ENCODE assay signal across 20 mouse cellular contexts in the genomic region with DNA sequence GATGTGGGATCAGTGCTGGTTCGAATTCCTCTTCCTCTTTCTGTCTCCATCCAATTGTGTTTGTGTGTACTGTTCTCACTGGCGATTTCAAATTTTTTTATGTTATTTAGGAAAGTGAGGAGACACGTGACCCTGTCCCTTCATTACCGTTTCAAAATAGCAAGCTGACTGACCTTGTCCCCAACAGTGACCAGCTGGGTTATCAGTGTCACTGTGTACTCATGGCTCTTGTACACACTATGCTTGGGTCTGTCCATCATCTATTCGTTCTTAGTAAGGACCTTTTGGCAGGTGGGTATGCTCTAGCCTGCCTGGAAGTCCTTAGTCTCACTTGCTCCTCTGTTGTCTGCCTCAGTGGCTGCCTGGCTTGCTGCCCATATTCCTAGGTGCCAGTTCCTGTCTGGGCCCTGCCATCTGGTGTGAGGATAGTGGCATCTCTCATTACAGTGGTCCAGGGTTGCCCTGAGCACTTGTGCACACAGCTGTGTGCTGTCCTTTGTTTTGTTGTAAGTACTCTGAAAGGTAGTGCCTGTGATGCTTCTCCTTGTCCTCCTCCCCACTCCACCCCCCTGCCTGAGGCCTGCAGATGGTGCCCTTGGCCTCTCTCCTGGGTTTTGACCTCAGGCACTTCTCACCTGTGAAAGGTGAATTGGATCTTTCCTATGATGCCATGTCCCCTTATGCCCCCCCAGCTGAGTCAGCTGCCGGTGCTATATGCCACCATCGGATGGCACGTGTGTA. TPM values are rescaled to one million over a fixed set of nuclear protein-coding genes. Genes with fewer than 3 reads are reported as not detected.
DNase-seq lines count a peak whose midpoint lies in the region; ATAC-seq and TF ChIP-seq lines count a peak whose summit lies in the region.
"Had no signal": no experiment of that assay in that cellular context is flagged by ENCODE, and none has a peak within 500 bp of the region (broad histone marks: within the 10 kb centered on the region; RNA-seq: fewer than 3 reads in every experiment).

No protein-coding gene starts in this region.

- DNase-seq in midbrain, embryonic 11.5 days (ENCODE audit: low spot score, missing footprints), result peak; percentile 59
- peak; percentile 71 for DNase-seq in cerebellum, adult 9-11 months
- DNase-seq in lung, adult 18-20 months, result no peak
- DNase-seq: adrenal gland, adult 8-10 months; B cell, adult 2 months; gastrocnemius, postnatal 14 days; heart, postnatal 10 days; kidney, adult 9 months; layer of hippocampus, postnatal 36 days; right cerebral cortex, postnatal 14 days; thymus, postnatal 4 days had no signal

- no peak for ATAC-seq in forebrain, embryonic 12.5 days (ENCODE audit: low FRiP score)
- no peak for ATAC-seq in forebrain, embryonic 15.5 days (replicated peaks)
- ATAC-seq in midbrain, embryonic 11.5 days (ENCODE audit: low FRiP score), result no peak
- ATAC-seq in midbrain, embryonic 15.5 days (replicated peaks), result no peak

- no peaks in the 10 kb centered on the region for H3K9me3 ChIP-seq in forebrain, embryonic 12.5 days
- H3K9me3 ChIP-seq in forebrain, embryonic 15.5 days, result no peaks in the 10 kb centered on the region
- no peaks in the 10 kb centered on the region for H3K9me3 ChIP-seq in midbrain, embryonic 11.5 days (ENCODE audit: control insufficient read depth, low read length)
- no peaks in the 10 kb centered on the region for H3K9me3 ChIP-seq in midbrain, embryonic 15.5 days
- H3K9me3 ChIP-seq: G1E had no signal

- TF ChIP-seq POLR2A in olfactory bulb, adult 2 months (IDR thresholded peaks at IDR 0.05; ENCODE audit: insufficient read depth, low read depth, low read length), result no peak

- 0 out of 2 replicates have a peak overlapping the region, but pooled peaks have one; percentile 31 for H3K27ac ChIP-seq in forebrain, embryonic 12.5 days
- no peak overlapping the region for H3K27ac ChIP-seq in forebrain, embryonic 15.5 days (replicated peaks)
- H3K27ac ChIP-seq in midbrain, embryonic 11.5 days (ENCODE audit: low read depth, low read length), result no peak overlapping the region
- no peak overlapping the region for H3K27ac ChIP-seq in midbrain, embryonic 15.5 days
- H3K27ac ChIP-seq in olfactory bulb, adult 2 months (ENCODE audit: insufficient read depth, low read depth, low read length), result peak overlapping the region; percentile 40; the same call in 1 of the 2 replicates

- WGBS in forebrain, embryonic 12.5 days, result 91% methylated on average over 8 of the region's 8 CpGs
- WGBS in forebrain, embryonic 15.5 days, result 86% methylated on average over 8 of the region's 8 CpGs
- 92% methylated on average over 8 of the region's 8 CpGs for WGBS in midbrain, embryonic 11.5 days
- WGBS in midbrain, embryonic 15.5 days, result 92% methylated on average over 8 of the region's 8 CpGs
- WGBS in olfactory bulb, adult 2 months, result 68% methylated on average over 8 of the region's 8 CpGs

- H3K4me2 ChIP-seq in forebrain, embryonic 12.5 days, result no peak overlapping the region
- H3K4me2 ChIP-seq in forebrain, embryonic 15.5 days (replicated peaks), result no peak overlapping the region
- H3K4me2 ChIP-seq in midbrain, embryonic 11.5 days, result no peak overlapping the region
- H3K4me2 ChIP-seq in midbrain, embryonic 15.5 days, result no peak overlapping the region

- H3K9ac ChIP-seq in forebrain, embryonic 12.5 days, result no peak overlapping the region
- H3K9ac ChIP-seq in forebrain, embryonic 15.5 days (replicated peaks), result no peak overlapping the region
- no peak overlapping the region for H3K9ac ChIP-seq in midbrain, embryonic 11.5 days (ENCODE audit: low read length)
- no peak overlapping the region for H3K9ac ChIP-seq in midbrain, embryonic 15.5 days

- peaks cover 55% of the 10 kb centered on the region for H3K36me3 ChIP-seq in forebrain, embryonic 12.5 days (replicated peaks)
- H3K36me3 ChIP-seq in forebrain, embryonic 15.5 days, result peaks cover 46% of the 10 kb centered on the region
- peaks cover 16% of the 10 kb centered on the region; the same call in 1 of the 2 replicates for H3K36me3 ChIP-seq in midbrain, embryonic 11.5 days (ENCODE audit: control insufficient read depth, insufficient read depth, low read length)
- H3K36me3 ChIP-seq in midbrain, embryonic 15.5 days (replicated peaks), result peaks cover 16% of the 10 kb centered on the region; the same call in 1 of the 2 replicates

- no peaks in the 10 kb centered on the region for H3K27me3 ChIP-seq in forebrain, embryonic 12.5 days
- no peaks in the 10 kb centered on the region for H3K27me3 ChIP-seq in forebrain, embryonic 15.5 days
- no peaks in the 10 kb centered on the region for H3K27me3 ChIP-seq in midbrain, embryonic 11.5 days (ENCODE audit: control insufficient read depth, insufficient read depth, low read length)
- H3K27me3 ChIP-seq in midbrain, embryonic 15.5 days (replicated peaks), result no peaks in the 10 kb centered on the region

- H3K4me3 ChIP-seq in forebrain, embryonic 12.5 days (replicated peaks), result no peak overlapping the region
- H3K4me3 ChIP-seq in forebrain, embryonic 15.5 days, result no peak overlapping the region
- no peak overlapping the region for H3K4me3 ChIP-seq in midbrain, embryonic 11.5 days (ENCODE audit: low read depth, low read length)
- H3K4me3 ChIP-seq in midbrain, embryonic 15.5 days, result no peak overlapping the region
- H3K4me3 ChIP-seq in olfactory bulb, adult 2 months (ENCODE audit: insufficient read depth, low read depth, low read length), result no peak overlapping the region
- H3K4me3 ChIP-seq: erythroblast, embryonic 14.5 days; myocyte had no signal

- no peak for TF ChIP-seq CTCF in olfactory bulb, adult 2 months (IDR thresholded peaks at IDR 0.05; ENCODE audit: insufficient read depth, low read depth, low read length)

- H3K4me1 ChIP-seq in forebrain, embryonic 12.5 days, result peaks cover 20% of the 10 kb centered on the region
- peaks cover 28% of the 10 kb centered on the region for H3K4me1 ChIP-seq in forebrain, embryonic 15.5 days
- peaks cover 13% of the 10 kb centered on the region for H3K4me1 ChIP-seq in midbrain, embryonic 11.5 days (ENCODE audit: control insufficient read depth, insufficient read depth, low read length)
- peaks cover 24% of the 10 kb centered on the region for H3K4me1 ChIP-seq in midbrain, embryonic 15.5 days
- peaks cover 38% of the 10 kb centered on the region for H3K4me1 ChIP-seq in olfactory bulb, adult 2 months (ENCODE audit: control insufficient read depth, insufficient read depth, low read length)

RNA-seq across cellular contexts. Expression of gene Gm49325, which starts 4.4 kb away (rescaled TPM):
- polyA plus RNA-seq in forebrain, embryonic 12.5 days (2016; fragmentation: Nextera tagmentation; extraction: Ambion mirVana), result 15.7 and 23.4 TPM in 2 replicates
- 4.2 and 8.6 TPM in 2 replicates for polyA plus RNA-seq in forebrain, embryonic 15.5 days (2015; fragmentation: Nextera tagmentation; extraction: Ambion mirVana)
- 2.4 TPM in 1 of 2 replicates, not detected in the other for polyA plus RNA-seq in midbrain, embryonic 11.5 days (2014; fragmentation: Nextera tagmentation; extraction: Ambion mirVana)
- polyA plus RNA-seq in midbrain, embryonic 15.5 days (2015; fragmentation: Nextera tagmentation; extraction: Ambion mirVana), result 2.5 TPM in 1 of 2 replicates, not detected in the other
- polyA plus RNA-seq in olfactory bulb, adult 2 months (2012; ENCODE audit: insufficient read depth, insufficient read length, low replicate concordance, missing spikeins), result not detected in 2 replicates
- polyA plus RNA-seq: erythroblast, embryonic 14.5 days; G1E; limb, embryonic 11.5 days; testis, adult 2 months had no signal

RNA-seq across cellular contexts. Expression of gene Sumo3, which starts 4.5 kb away (rescaled TPM):
- polyA plus RNA-seq in forebrain, embryonic 12.5 days (2016; fragmentation: Nextera tagmentation; extraction: Ambion mirVana), result 322 and 326 TPM in 2 replicates
- polyA plus RNA-seq in forebrain, embryonic 15.5 days (2015; fragmentation: Nextera tagmentation; extraction: Ambion mirVana), result 318 and 322 TPM in 2 replicates
- polyA plus RNA-seq in midbrain, embryonic 11.5 days (2014; fragmentation: Nextera tagmentation; extraction: Ambion mirVana), result 338 and 353 TPM in 2 replicates
- 308 and 325 TPM in 2 replicates for polyA plus RNA-seq in midbrain, embryonic 15.5 days (2015; fragmentation: Nextera tagmentation; extraction: Ambion mirVana)
- 414 TPM in 1 of 2 replicates, not detected in the other for polyA plus RNA-seq in olfactory bulb, adult 2 months (2012; ENCODE audit: insufficient read depth, insufficient read length, low replicate concordance, missing spikeins)

RNA-seq across cellular contexts. Expression of gene Ube2g2, which starts 11.7 kb away (rescaled TPM):
- 87.0 and 92.7 TPM in 2 replicates for polyA plus RNA-seq in forebrain, embryonic 12.5 days (2016; fragmentation: Nextera tagmentation; extraction: Ambion mirVana)
- polyA plus RNA-seq in forebrain, embryonic 15.5 days (2015; fragmentation: Nextera tagmentation; extraction: Ambion mirVana), result 108 and 117 TPM in 2 replicates
- 42.8 and 47.6 TPM in 2 replicates for polyA plus RNA-seq in midbrain, embryonic 11.5 days (2014; fragmentation: Nextera tagmentation; extraction: Ambion mirVana)
- 91.1 and 97.2 TPM in 2 replicates for polyA plus RNA-seq in midbrain, embryonic 15.5 days (2015; fragmentation: Nextera tagmentation; extraction: Ambion mirVana)
- not detected in 2 replicates for polyA plus RNA-seq in olfactory bulb, adult 2 months (2012; ENCODE audit: insufficient read depth, insufficient read length, low replicate concordance, missing spikeins)

RNA-seq across cellular contexts. Expression of gene Pttg1ip, which starts 28.9 kb away (rescaled TPM):
- 61.9 and 64.6 TPM in 2 replicates for polyA plus RNA-seq in forebrain, embryonic 12.5 days (2016; fragmentation: Nextera tagmentation; extraction: Ambion mirVana)
- 67.5 and 71.0 TPM in 2 replicates for polyA plus RNA-seq in forebrain, embryonic 15.5 days (2015; fragmentation: Nextera tagmentation; extraction: Ambion mirVana)
- polyA plus RNA-seq in midbrain, embryonic 11.5 days (2014; fragmentation: Nextera tagmentation; extraction: Ambion mirVana), result 68.5 and 73.2 TPM in 2 replicates
- 68.6 and 72.0 TPM in 2 replicates for polyA plus RNA-seq in midbrain, embryonic 15.5 days (2015; fragmentation: Nextera tagmentation; extraction: Ambion mirVana)
- polyA plus RNA-seq in olfactory bulb, adult 2 months (2012; ENCODE audit: insufficient read depth, insufficient read length, low replicate concordance, missing spikeins), result not detected in 2 replicates

Comparison
In these comparisons a context has a peak if more than half of its experiments do, and no peak if none do; other contexts are left out.
1. H3K27ac ChIP-seq: peak in forebrain, embryonic 12.5 days (single experiment) and olfactory bulb, adult 2 months (single experiment); none in forebrain, embryonic 15.5 days (single experiment), midbrain, embryonic 11.5 days (single experiment) and midbrain, embryonic 15.5 days (single experiment).
2. DNase-seq: peak in midbrain, embryonic 11.5 days (single experiment) and cerebellum, adult 9-11 months (single experiment); none in lung, adult 18-20 months (0 of 2).
3. RNA of gene Ube2g2, which starts 11.7 kb away (polyA plus RNA-seq): 108 to 117 TPM in forebrain, embryonic 15.5 days, 91.1 to 97.2 TPM in midbrain, embryonic 15.5 days, 87.0 to 92.7 TPM in forebrain, embryonic 12.5 days and 42.8 to 47.6 TPM in midbrain, embryonic 11.5 days; not detected in olfactory bulb, adult 2 months; every median in the first group is over 10 times any median in the second.